Mouse (Mus musculus): ENCODE results near the gene Ddx59. TPM values are rescaled to one million over a fixed set of nuclear protein-coding genes. Genes with fewer than 3 reads are reported as not detected.

Gene Ddx59
- polyA plus RNA-seq, 1 experiment from 2014 or later: 8.4 TPM

DNA sequence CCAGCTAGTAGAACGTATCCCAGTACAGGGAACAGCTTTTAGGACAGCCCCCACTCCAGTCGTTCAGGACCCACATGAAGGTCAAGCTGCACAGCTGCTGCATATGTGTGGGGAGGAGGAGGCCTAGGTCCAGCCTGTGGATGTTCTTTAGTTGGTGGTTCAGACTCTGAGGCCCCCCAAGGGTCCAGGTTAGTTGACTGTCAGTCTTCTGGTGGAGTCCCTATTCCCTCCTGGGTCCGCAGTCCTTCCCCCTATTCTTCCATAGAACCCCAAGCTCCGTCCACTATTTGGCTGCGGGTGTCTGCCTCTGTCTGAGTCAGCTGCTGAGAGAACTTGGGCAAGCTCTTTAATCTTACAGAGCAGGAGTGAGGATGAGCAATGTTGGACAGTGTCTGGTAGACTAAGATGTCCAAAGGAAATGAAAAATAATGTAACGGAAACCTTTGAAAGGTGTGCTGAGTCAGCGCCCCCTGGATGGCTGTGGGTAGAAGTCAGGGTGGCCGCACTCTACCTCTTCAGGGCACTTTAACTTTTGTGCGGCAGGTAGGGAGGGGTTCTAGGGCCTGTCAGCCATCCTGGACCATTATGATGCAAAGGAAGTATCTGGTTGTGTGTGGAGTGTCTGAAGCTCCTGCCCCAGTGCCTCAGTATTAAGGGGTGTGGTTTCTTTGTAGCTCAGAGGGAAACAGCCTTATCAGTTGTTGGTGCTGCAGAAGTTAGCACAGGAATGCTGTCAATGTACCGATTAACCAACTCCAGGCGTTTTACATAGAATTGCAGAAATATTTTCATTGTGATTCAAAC is 12.3 kb downstream of the Ddx59 start:
- Histone ChIP-seq H3K36me3 (ENCODE audit: inconsistent target) (0 out of 2 replicates have a peak, but pooled peaks cover 7% of the 10 kb centered on the region), H3K4me3 (ENCODE audit: inconsistent target) (no peak overlapping the region), H3K79me2 (ENCODE audit: inconsistent target) (no peaks in the 10 kb centered on the region), H3K27ac (no peak overlapping the region)
- 95% methylated on average over 11 of the region's 11 CpGs for WGBS (ENCODE audit: missing documents)

DNA sequence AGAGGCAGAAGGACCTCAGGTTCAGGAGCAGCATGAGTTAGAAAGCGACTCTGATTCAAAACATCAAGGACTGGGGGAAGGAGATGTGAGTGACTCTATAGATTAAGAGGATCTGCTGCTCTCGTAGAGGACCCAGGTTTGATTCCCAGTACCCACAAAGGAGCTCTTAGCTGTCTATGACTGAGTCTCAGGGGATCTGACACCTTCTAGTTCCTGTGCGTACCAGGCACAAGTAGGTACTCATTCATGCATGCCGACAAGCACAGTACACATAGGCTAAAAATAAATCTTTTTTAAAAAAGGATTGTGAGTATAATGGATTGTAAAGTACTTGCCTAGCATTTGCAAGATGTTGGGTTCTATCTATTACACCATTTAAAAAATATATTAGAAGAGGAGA is 13.9 kb downstream of the Ddx59 start:
- Histone ChIP-seq H3K36me3 (ENCODE audit: inconsistent target) (0 out of 2 replicates have a peak, but pooled peaks cover 7% of the 10 kb centered on the region), H3K27ac (no peak overlapping the region), H3K4me3 (ENCODE audit: inconsistent target) (no peak overlapping the region), H3K79me2 (ENCODE audit: inconsistent target) (no peaks in the 10 kb centered on the region)
- WGBS (ENCODE audit: missing documents): 98% methylated on average over 4 of the region's 4 CpGs

DNA sequence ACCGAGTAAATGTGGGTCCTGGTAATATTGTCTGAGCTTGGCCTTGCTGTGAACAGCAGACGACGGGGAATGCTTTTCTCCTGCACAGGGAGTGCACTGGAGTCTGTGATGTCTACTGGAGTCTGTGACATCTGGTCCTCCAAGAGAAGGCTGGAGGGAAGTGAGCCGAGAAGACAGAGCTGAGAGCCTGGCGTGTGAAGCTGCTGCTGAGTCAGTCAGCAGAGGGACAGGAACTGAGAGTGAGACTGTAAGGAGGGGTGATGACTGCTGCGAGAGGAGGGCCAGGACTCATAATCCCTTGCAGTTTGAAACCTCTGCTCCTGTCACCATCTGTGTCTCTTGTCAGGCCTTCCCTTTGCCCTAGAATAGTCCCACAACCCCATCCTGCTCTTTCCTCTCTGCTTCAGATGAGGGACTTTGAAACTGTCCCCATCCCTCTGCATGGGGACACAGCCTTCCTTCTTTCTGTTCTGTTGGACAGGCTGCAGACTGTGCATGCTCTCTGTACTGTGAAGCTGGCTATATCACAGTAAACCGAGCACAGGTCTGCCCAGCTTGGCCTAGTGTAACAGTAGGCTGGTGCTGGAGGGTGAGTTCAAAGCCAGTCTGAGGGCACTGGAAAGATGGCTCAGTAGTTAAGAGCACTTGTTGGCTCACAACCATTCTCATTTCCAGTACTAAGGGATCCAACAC is 15.2 kb downstream of the Ddx59 start:
- 50% methylated on average over 7 of the region's 7 CpGs for WGBS (ENCODE audit: missing documents)
- H3K79me2 ChIP-seq (ENCODE audit: inconsistent target): no peaks in the 10 kb centered on the region
- no peak overlapping the region for H3K4me3 ChIP-seq (ENCODE audit: inconsistent target)
- H3K36me3 ChIP-seq (ENCODE audit: inconsistent target): peaks cover 8% of the 10 kb centered on the region; the same call in 1 of the 2 replicates
- H3K27ac ChIP-seq: no peak overlapping the region

DNA sequence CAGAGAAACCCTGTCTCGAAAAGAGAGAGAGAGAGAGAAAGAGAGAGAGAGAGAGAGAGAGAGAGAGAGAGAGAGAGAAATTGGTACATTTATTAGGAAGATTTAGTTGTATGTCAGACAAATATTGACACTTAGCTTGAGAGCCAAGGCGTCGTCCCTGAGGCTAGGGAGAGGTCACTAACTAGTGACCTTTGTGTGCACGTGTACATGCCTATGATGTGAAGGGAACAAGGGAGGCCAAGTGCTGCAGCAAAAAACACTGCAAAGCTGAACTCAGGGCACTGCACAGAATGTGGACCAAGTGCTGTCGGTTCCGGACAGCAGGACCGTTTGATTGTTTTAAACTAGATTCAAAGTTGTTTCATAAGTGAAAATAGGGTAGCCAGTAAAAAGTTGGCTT is 25.7 kb downstream of the Ddx59 start:
- Histone ChIP-seq H3K36me3 (ENCODE audit: inconsistent target) (0 out of 2 replicates have a peak, but pooled peaks cover 7% of the 10 kb centered on the region), H3K79me2 (ENCODE audit: inconsistent target) (no peaks in the 10 kb centered on the region), H3K4me3 (ENCODE audit: inconsistent target) (no peak overlapping the region), H3K27ac (no peak overlapping the region)
- 96% methylated on average over 7 of the region's 7 CpGs for WGBS (ENCODE audit: missing documents)

DNA sequence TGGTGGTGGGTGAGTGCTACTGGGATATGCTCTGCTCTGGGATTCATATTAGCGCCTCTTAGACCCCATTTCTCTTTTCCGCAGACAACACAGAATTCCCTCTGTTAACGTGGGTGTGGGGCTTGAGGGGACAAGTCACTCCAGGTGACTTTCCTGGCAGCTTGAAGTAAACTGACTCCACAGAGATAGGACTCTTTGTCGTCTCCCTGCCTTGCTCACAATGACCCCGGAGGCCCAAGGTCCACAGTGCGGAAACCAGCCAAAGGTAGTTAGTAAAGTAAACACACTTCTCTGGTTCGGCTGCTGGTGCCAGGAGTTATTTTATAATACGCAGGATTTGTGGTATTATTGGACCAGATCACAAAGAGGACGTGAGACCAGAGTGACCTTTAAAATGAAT is 27.7 kb downstream of the Ddx59 start:
- 0 out of 2 replicates have a peak, but pooled peaks cover 7% of the 10 kb centered on the region for H3K36me3 ChIP-seq (ENCODE audit: inconsistent target)
- no peak overlapping the region for H3K4me3 ChIP-seq (ENCODE audit: inconsistent target)
- H3K27ac ChIP-seq: no peak overlapping the region
- 89% methylated on average over 8 of the region's 9 CpGs for WGBS (ENCODE audit: missing documents)
- no peaks in the 10 kb centered on the region for H3K79me2 ChIP-seq (ENCODE audit: inconsistent target)

DNA sequence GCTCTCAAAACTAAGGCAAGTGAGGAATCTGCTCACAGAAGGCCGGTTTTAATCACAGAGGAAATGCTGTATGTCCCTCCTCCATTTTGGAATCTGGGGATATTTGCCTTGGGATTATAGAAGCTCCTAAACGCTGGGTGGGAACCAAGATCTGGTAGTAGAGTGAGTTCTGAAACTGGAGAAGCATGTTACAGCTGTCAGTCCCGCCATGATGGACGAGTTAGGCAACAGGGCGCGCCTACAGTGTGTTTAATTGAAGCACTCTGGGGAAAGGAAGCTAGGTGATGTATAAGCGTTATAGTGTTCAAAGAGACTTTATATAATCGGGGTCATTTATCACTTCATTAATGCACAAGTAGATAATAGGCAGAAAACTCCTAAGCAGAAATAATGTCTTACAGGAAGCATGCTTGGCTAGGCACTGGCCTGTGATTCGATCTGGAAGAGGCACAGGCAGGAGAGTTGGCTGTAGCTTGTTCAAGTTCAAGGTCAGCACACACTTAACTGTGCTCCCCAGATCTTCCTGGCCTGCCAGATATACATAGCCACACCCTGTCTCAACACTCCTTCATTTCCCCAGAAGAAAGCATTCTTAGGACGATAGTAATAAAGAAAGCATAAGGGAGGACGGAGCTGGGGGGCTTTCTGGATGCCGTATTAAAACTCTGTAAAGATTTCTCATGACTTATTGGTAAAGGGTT is 29.6 kb downstream of the Ddx59 start:
- H3K4me3 ChIP-seq (ENCODE audit: inconsistent target): no peak overlapping the region
- H3K27ac ChIP-seq: no peak overlapping the region
- H3K36me3 ChIP-seq (ENCODE audit: inconsistent target): 0 out of 2 replicates have a peak, but pooled peaks cover 4% of the 10 kb centered on the region
- 86% methylated on average over 12 of the region's 12 CpGs for WGBS (ENCODE audit: missing documents)
- H3K79me2 ChIP-seq (ENCODE audit: inconsistent target): no peaks in the 10 kb centered on the region

DNA sequence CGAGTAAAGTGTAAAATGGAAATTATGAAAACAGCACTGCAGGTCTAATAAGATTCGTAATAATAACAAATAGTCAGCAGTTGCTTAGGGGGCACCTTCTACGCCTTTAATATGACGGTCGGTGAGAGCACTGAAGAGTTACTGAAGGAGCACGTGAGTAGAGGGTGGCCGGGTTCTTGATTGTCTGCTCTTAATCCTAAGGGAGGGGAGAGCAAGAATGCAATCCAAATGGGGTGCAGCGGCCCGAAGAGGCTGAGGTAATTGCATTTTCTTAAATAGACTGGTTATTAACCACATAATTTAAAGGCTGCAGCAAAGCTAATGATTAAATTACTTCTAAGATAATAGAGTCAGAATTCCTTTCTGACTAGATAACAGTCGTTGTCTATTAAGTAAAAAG is 31.9 kb downstream of the Ddx59 start:
- Histone ChIP-seq H3K79me2 (ENCODE audit: inconsistent target) (no peaks in the 10 kb centered on the region), H3K27ac (no peak overlapping the region), H3K4me3 (ENCODE audit: inconsistent target) (no peak overlapping the region), H3K36me3 (ENCODE audit: inconsistent target) (no peaks in the 10 kb centered on the region)
- WGBS (ENCODE audit: missing documents): 93% methylated on average over 10 of the region's 10 CpGs

DNA sequence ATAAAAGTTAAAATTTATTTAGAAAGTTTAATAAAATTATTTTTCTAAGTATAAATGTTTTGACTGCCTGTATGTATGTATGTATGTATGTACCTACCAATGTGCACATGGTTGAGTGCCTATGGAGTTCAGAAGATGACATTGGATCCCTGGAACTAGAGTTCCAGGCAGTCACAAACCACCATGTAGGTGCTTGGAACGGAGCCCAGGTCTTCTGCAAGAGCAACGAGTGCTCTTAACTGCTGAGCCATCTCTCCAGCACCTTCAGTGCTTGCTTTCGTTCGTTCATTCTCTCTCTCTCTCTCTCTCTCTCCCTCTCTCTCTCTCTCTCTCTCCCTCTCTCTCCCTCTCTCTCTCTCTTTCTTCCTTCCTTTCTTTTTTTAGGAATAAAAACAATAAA is 32.3 kb downstream of the Ddx59 start:
- no peak overlapping the region for H3K27ac ChIP-seq

DNA sequence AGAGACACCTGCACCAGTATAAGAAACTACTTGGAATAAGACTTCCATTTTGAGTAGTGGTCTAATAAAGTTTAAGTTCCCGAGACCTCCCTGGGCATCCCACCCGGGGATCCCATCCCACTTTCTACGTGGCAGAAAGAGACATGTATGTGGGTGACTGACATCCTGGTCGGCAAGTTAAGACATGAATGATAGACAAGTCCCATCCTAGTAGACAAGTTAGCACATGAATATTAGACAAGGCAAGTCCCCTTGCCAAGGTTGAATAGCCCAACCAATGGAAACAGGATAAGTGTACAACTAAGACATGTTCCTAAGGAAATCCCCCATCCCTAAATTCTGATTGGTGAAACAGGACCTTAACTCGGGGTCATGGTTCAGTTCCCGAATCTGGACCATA is 34.5 kb downstream of the Ddx59 start:
- H3K4me3 ChIP-seq (ENCODE audit: inconsistent target): no peak overlapping the region
- no peaks in the 10 kb centered on the region for H3K36me3 ChIP-seq (ENCODE audit: inconsistent target)
- H3K27ac ChIP-seq: no peak overlapping the region
- WGBS (ENCODE audit: missing documents): 94% methylated on average over 6 of the region's 6 CpGs
- no peaks in the 10 kb centered on the region for H3K79me2 ChIP-seq (ENCODE audit: inconsistent target)

More for the DNA sequence above, 32.3 kb downstream of the Ddx59 start:
- H3K36me3 ChIP-seq (ENCODE audit: inconsistent target): no peaks in the 10 kb centered on the region
- 59% methylated on average over 4 of the region's 4 CpGs for WGBS (ENCODE audit: missing documents)
- no peaks in the 10 kb centered on the region for H3K79me2 ChIP-seq (ENCODE audit: inconsistent target)
- no peak overlapping the region for H3K4me3 ChIP-seq (ENCODE audit: inconsistent target)

DNA sequence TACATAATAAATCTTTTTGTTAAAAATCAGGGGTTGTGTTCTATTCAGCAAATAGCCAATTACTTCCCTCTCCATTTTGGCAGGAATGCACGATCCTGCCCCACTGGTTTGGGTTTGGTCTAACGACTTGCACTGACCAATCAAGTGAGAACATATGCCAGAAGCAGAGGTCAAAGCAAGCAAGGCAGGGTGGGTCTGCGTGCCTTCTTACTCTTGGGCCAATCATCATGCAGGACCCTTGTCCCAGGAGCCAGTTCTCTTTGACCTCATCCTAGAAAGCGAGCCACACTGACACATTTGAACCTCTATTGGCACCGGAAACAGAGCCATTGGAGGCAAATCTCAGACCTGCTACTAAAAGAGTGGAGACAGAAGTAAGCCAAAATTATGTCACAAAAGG is 35.1 kb downstream of the Ddx59 start:
- Histone ChIP-seq H3K27ac (no peak overlapping the region), H3K36me3 (ENCODE audit: inconsistent target) (no peaks in the 10 kb centered on the region), H3K4me3 (ENCODE audit: inconsistent target) (no peak overlapping the region), H3K79me2 (ENCODE audit: inconsistent target) (no peaks in the 10 kb centered on the region)
- 98% methylated on average over 5 of the region's 5 CpGs for WGBS (ENCODE audit: missing documents)

DNA sequence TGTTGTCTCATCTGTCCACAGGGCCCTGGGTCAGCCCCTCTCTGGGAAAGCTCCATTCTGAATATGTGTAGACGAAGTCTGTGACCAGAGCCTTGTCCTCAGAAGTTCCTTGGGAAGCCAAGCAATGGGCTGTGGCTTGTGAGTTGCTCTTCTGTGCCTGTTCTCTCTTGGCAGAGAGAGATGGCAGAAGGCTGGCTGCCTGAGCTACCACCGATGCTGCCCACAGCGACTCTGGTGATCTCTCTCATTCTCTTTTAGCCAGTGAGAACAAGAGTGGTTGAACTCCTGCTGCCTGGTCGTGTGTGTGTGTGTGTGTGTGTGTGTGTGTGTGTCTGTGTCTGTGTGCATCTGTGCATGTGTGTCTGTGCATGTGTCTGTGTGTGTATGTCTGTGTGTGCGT is 37.4 kb downstream of the Ddx59 start:
- Histone ChIP-seq H3K4me3 (ENCODE audit: inconsistent target) (no peak overlapping the region), H3K79me2 (ENCODE audit: inconsistent target) (no peaks in the 10 kb centered on the region), H3K27ac (no peak overlapping the region), H3K36me3 (ENCODE audit: inconsistent target) (no peaks in the 10 kb centered on the region)
- 86% methylated on average over 5 of the region's 5 CpGs for WGBS (ENCODE audit: missing documents)

DNA sequence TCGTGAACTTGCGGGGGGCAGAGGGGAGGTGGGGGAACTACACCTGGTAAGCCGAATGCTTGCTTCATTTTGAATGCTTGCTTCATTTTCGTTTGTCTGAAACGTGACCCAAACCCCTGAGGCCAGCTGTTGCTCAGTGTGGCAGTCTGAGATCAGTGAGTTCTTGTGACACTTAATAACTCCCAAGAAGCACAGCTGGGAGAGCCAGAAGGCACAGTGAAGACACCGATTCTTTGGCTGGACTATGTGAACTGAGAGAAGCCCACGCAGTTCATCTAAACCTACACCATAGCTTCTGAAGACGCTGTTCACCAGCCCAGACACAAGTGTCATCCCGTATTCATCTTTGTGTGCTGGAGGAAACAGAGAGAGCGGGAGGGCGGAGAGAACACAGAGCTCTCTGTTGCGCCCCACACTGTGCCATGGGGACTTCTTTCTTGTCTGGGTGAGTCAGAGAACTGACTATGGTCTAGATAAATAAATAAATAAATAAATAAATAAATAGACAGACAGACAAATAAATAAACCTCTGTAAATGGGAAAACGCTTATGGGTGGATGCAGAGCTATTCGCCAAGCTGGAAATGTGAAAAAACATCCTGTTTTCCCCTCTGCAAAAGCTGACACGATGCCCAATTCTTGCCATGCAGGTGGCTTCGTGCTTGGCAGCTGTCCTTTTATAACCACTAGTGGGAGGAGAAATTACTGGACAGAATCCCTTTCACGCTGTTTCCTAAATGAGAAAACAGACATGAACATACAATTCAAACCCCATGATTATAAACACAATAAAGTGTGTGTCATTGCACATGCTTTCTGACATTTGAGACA is 40.9 kb downstream of the Ddx59 start:
- 90% methylated on average over 17 of the region's 17 CpGs for WGBS (ENCODE audit: missing documents)
- Histone ChIP-seq H3K79me2 (ENCODE audit: inconsistent target) (no peaks in the 10 kb centered on the region), H3K4me3 (ENCODE audit: inconsistent target) (no peak overlapping the region), H3K27ac (no peak overlapping the region), H3K36me3 (ENCODE audit: inconsistent target) (no peaks in the 10 kb centered on the region)

DNA sequence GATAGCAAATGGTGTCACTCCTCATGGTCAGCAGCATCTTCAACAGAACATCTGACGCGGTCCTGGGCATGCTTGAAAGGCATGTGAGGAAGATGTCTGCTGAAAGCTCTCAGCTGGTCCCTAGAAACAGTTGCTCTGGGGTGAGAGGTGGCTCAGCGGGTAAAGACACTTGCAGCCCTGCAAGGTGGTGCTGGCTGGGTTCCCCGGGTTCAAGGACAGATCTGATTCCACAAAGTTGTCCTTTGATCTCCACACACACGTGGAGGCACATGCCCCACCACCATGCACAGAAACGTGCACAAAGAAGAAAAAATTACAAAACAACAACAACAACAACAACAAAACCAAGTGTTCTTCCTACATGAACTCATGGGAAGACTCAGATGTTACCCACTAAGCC is 41.7 kb downstream of the Ddx59 start:
- Histone ChIP-seq H3K36me3 (ENCODE audit: inconsistent target) (no peaks in the 10 kb centered on the region), H3K4me3 (ENCODE audit: inconsistent target) (no peak overlapping the region), H3K27ac (no peak overlapping the region), H3K79me2 (ENCODE audit: inconsistent target) (no peaks in the 10 kb centered on the region)
- 89% methylated on average over 6 of the region's 6 CpGs for WGBS (ENCODE audit: missing documents)

DNA sequence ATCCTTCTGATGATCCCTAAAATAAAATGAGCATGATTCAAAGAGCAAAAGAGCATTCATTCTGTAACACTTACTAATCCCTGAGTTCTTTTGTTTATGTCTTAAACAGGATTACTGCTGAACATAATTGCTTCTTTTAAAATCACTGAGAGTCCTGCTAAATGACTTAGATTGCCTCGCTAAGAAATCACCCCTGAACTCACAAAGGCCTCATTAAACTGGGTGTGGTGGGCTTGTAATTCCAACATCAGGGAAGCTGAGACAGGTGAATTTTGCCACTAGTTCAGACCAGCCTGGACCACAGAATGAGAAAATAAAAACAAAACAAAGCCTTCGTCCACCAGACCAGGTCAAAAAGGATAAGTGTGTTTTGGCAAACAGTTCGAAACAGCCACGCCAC is 42.3 kb downstream of the Ddx59 start:
- Histone ChIP-seq H3K27ac (no peak overlapping the region), H3K4me3 (ENCODE audit: inconsistent target) (no peak overlapping the region), H3K36me3 (ENCODE audit: inconsistent target) (no peaks in the 10 kb centered on the region), H3K79me2 (ENCODE audit: inconsistent target) (no peaks in the 10 kb centered on the region)
- 87% methylated on average over 4 of the region's 4 CpGs for WGBS (ENCODE audit: missing documents)

Measured in macrophage (primary cell).